Mouse (Mus musculus) lung, postnatal 0 days (tissue): ENCODE data around the gene Khk.

ENCODE experiments used
- CTCF ChIP-seq: IDR thresholded peaks from 2 replicates; pipeline ENCODE4 v1.5.1; 2016; ENCODE audit warnings: antibody characterized with exemption, mild to moderate bottlenecking
- EP300 ChIP-seq: IDR thresholded peaks from 2 replicates; pipeline ENCODE4 v1.6.1; 2016; ENCODE audit warnings: antibody characterized with exemption, mild to moderate bottlenecking, control low read depth

- TF ChIP-seq EP300 (no peak), CTCF (peak; percentile 46)
These were observed 38.8 kb downstream of the Khk start, which contains the start of gene Preb for GRCm38 (mm10) chr5:30959966-30960501.
